Mouse (Mus musculus) cerebellum, postnatal 25 days (tissue): Measurements from ENCODE around the gene Aig1.

Experiments
- DNase-seq, 2 experiments: peaks; one replicate each; pipeline ENCODE4 v3.0.0; 2021; ENCODE audit warnings: mixed read lengths in 2 of 2

The Aig1 gene

GRCm38 (mm10) chr10:13696326-13696725 is 172.5 kb downstream of the Aig1 start:
- no peak for DNase-seq

- no peak for DNase-seq
Measured at GRCm38 (mm10) chr10:13693276-13693675, 175.5 kb downstream of the Aig1 start.

DNA sequence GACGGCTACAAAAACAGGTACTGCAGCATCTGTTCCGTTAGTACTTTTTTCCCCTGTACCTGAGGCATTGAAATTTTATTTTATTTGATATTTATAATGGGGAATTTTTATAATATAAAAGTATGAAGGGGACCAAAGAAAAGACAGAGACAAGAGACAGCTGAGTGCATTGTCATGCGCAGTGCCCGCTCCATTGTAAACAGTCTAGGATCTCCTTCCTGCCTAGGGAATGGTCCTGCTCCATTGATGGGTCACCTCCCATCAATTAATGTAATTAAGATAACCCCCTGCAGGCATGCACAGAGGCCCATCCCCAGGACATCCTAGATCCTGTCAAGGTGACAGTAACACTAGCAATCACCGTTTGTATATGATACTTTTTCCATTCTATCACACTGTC is 178.0 kb downstream of the Aig1 start:
- DNase-seq, result no peak

DNA sequence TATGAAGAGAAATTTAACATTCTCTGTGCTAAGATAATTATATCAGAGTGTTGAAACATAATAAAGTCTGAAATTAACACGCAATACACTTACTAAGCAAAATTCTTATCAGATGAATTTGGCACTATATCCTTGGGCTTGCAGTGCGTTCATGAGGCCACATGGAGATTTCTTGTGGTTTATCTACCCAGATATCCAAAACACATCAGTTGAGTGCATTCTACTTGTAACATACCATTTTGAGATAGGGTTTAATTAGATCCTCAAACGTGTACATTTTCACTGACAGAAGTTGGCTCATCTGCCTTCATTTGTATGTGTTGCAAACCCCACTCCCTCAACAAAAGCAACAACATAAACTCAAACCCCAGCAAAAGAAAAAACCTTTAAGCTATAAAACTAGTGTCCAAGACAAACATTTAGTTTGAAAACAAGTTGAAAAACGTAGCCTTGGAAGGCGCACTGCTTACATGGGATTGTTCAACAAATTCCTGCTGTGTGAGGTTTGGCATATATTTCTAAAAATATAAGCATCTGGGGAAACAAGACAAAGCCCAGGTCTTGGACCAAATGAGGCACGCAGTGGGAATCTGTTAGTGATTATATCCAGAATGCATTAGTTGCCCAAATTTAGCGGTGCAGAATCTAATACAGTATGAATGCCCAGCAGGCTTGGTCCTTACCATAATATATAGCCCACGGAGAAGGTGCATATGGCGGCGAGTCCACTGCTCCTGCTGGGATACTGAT is 178.8 kb downstream of the Aig1 start:
- DNase-seq, result no peak

DNA sequence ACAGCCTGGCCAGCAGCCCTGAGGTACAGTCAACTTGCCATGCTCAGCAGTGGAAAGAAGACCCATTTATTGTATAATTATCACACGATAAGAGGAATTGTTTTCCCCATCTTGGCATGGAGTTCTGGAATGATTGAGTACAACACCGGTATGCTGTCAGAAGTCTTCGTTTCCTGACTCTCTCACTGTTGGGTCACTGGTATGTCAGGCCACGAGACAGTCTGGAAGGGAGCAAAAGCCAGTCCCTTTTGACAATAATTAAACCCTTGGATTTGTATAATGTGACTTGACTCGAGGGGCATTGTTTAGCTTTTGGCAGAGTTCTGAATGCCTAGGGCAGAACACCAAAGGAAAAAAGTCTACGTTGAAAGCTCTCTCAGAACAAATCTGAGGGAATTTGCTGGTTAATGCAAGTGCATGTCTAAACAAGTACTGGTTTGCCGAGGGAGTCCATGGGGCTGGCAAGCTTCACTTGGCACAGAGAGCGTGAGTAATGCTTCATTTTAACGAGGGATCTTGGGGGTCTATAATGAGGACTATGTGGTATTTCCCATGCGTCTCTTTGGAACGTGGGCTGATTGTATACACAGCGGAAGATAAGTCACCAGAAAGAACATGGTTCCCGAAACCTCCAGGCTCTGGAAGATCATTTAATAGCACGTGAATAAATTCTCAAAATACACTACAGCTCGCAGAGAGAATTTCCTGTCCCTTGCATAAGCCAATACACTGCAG is 180.2 kb downstream of the Aig1 start:
- no peak for DNase-seq

DNA sequence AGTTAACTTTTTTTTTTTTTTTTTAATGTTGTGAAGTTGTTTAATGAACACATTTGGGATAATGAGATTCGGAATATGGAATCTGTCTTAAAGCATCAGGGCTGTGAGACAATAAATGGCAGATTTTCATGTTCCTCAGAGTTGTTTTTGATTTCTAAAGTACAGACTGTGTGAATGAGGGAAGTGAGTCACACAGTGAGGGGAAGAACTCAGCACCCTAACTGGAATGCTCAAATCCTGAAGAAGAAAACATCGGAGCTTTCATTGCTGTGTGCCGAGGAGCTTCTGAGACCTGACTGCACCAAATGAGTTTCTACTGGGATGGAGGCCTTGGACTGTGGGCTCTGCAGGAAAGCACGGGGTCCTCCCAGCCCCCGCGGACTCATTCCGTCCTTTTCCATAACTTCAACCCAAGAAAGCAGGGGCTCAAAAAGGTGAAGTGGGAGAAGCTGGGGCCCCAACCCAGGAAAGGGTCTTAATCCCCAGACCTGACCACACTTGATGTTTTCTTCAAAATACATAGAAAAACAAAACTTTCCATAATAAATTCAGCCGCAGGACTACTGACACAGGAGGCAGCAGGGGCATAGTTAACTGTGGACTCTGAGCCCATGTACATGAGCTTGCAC is 181.5 kb downstream of the Aig1 start:
- no peak for DNase-seq

- DNase-seq, result no peak
Measured at GRCm38 (mm10) chr10:13686127-13686526, 182.7 kb downstream of the Aig1 start.

- no peak for DNase-seq
Measured at GRCm38 (mm10) chr10:13685366-13685765, 183.4 kb downstream of the Aig1 start.

DNA sequence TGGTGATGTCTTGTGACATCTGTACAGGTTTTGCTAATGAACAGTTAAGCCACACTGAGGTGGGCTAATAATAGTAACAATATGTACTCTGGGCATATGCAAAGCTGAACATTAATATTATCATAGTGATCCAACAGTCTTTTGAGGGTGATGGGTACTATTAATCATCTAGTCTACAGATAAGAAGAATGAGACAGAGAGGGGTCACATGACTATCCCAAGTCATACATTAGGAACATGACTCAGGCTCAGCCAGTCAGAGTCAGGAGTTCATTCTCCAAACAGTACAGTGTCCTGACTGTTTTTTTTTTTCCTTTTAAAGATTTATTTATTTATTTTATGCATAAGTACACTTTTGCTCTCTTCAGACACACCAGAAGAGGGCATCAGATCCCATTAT is 184.3 kb downstream of the Aig1 start:
- no peak for DNase-seq

DNA sequence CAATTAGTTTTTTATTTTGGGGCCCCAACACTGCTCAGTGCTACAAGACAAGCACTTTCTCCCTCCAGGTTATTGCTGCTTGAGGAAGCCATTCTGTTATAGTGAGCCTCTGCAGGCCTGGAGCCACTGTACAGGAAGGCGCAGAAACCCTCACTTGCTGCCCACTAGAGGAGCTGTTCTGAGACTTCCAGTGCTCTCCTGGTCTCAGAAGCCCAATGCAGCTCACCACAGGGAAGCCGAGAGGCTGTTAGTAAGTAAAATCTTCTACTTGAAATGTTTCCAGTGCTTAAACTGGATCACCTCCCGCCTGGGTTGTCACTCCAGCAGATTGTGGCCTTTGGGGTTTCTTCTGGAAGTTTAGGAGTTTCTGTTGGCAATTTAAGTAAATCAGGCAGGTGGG is 186.2 kb downstream of the Aig1 start:
- peak; percentile 39 to 58 for DNase-seq

- no peak for DNase-seq
Measured at GRCm38 (mm10) chr10:13677440-13677839, 191.3 kb downstream of the Aig1 start.

- DNase-seq, result no peak
Measured at GRCm38 (mm10) chr10:13675033-13675379, 193.8 kb downstream of the Aig1 start.

GRCm38 (mm10) chr10:13674304-13675032 is 194.3 kb downstream of the Aig1 start:
- DNase-seq, result no peak

GRCm38 (mm10) chr10:13667166-13667696 is 201.5 kb downstream of the Aig1 start:
- DNase-seq, result no peak

DNA sequence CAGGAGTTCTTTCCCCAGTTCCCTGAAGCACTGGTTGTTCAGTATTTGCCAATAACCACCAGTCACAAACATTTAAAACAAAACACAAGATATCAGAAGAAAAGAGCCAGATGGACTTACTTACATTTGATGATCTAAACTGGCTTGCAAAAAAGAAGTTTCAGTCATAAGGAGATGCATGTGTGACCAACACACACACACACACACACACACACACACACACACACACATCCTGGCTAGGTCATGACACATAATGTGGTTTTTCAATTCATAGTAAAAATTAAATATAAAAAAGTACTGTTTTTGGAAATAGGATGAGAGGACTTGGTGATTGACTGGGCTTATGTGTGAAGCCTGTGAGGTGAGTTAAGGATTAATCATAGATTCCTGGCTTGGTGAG is 205.3 kb downstream of the Aig1 start:
- no peak for DNase-seq

GRCm38 (mm10) chr10:13659778-13660177 is 209.0 kb downstream of the Aig1 start:
- no peak for DNase-seq

DNA sequence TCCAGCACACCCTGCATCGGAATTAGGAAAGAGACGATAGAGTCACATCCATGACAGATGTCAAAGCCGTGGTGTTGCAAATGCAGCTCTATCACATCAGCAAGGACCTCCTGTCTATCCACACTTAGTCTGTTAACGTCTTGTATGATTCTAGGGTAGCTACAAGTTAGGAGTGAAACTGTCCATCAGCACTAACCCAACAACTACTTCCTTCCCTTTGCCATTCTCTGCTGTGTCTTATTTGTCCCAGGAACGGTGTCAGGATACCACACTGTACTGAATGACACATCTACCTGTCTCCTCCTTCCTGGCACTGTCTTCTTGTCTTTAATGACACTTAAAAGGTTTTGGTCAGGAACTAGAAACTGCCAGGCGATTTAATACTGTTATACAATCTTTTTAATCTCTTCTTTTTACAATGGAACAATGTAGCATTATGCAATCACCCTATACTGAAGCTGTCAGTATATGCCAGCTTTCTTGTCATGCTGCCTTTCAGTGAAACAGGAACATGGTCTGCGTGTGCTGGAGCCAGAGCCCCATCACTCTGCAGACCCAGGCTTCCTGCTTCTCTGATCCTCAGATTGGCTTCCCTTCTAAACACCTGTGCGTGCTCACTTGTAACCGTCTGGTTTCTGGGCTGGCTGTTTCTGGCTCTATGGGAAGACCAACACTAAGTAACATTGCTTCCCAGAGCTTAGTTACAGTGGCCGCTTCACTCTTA is 214.9 kb downstream of the Aig1 start:
- no peak for DNase-seq

- no peak for DNase-seq
Measured at GRCm38 (mm10) chr10:13653326-13653725, 215.5 kb downstream of the Aig1 start.

DNA sequence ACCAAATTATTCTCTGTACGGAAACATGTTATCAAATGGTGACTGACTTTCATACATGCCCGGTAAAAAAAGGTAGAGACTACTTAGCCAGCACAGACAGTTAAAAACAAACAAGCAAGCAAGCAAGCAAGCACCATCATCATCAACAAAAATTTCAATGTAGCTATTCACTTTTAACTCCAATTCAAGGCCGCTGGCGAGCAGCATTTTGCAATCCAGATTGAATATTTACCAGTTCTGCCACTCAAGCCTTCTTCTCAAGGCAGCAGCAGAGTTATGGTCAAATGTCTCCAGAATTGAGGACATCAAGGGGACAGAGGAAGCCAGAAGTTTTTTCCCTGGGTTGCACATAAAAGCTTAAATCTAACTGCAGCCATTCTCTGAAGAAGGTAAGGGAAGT is 216.7 kb downstream of the Aig1 start:
- no peak for DNase-seq

- peak in 1 of 2 experiments; percentile 56 for DNase-seq
Measured at GRCm38 (mm10) chr10:13641750-13642149, 227.0 kb downstream of the Aig1 start.

DNA sequence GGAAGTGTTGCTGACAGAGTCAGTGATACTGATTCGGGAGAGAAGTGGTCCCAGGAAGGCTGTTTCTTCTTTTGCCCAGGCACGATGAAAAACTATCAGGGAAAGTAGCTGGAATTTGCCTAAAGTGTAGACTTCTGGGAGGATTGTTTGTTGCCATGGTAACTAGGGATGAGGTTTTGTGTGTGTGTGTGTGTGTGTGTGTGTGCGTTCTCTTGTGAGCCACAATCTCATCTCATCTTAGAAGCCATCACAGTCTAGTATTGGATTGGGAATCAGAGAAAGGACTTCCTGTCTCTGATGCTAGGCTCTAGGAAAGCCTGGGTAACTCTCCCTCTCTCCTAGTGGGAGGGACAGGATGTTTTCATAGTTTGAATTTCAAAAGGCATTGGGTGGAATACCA is 237.0 kb downstream of the Aig1 start:
- no peak for DNase-seq

- no peak for DNase-seq
Measured at GRCm38 (mm10) chr10:13623735-13624134, 245.0 kb downstream of the Aig1 start.
